Mouse (Mus musculus): ENCODE results near the gene Mctp1. TPM values are rescaled to one million over a fixed set of nuclear protein-coding genes. Genes with fewer than 3 reads are reported as not detected.

The Mctp1 gene
- total RNA-seq, 2 experiments from 2014 or later: 2.6 to 2.8 TPM

Other genes starting within 250 kb of the Mctp1 start
- under 1 TPM; 0.10 to 0.42 TPM for gene Fam81b, start 79.5 kb upstream of the Mctp1 start, total RNA-seq (2021)